Mouse (Mus musculus) neural tube, embryonic 12.5 days (tissue): ENCODE results near the gene 4933406M09Rik. TPM values are rescaled to one million over a fixed set of nuclear protein-coding genes. Genes with fewer than 3 reads are reported as not detected.
A peak's percentile ranks its signal among the peaks of the same experiment; 100 is the strongest.

ENCODE experiments used
- ATAC-seq: fragments of 200-750 bp; cut with Nextera tagmentation; 2 replicates; pipeline ENCODE4 v1.8.0; 2017; ENCODE audit warnings: low read depth, mild to moderate bottlenecking, moderate TSS enrichment, moderate library complexity; ENCODE audit not compliant: low FRiP score
- H3K27ac ChIP-seq: fragments of 300-500 bp; sonication (generic); 2 replicates; pipeline ENCODE4 v1.5.1; 2016
- H3K27me3 ChIP-seq: fragments of 300-500 bp; sonication (generic); replicated peaks from 2 replicates; pipeline ENCODE4 v1.6.1; 2016; ENCODE audit warnings: mild to moderate bottlenecking
- H3K36me3 ChIP-seq: fragments of 300-500 bp; sonication (generic); 2 replicates; pipeline ENCODE4 v1.6.1; 2016; ENCODE audit warnings: mild to moderate bottlenecking
- H3K4me1 ChIP-seq: fragments of 300-500 bp; sonication (generic); 2 replicates; pipeline ENCODE4 v1.6.1; 2016
- H3K4me2 ChIP-seq: fragments of 300-500 bp; sonication (generic); replicated peaks from 2 replicates; pipeline ENCODE4 v1.6.1; 2016; ENCODE audit warnings: mild to moderate bottlenecking
- H3K4me3 ChIP-seq: fragments of 300-500 bp; sonication (generic); 2 replicates; pipeline ENCODE4 v1.5.1; 2016
- H3K9ac ChIP-seq: fragments of 300-500 bp; sonication (generic); 2 replicates; pipeline ENCODE4 v1.6.1; 2016; ENCODE audit warnings: mild to moderate bottlenecking
- H3K9me3 ChIP-seq: fragments of 300-500 bp; sonication (generic); 2 replicates; pipeline ENCODE4 v1.6.1; 2016; ENCODE audit warnings: mild to moderate bottlenecking
- WGBS: fragments of 180-500 bp; shearing (Covaris S2); methylation state at CpG from one replicate; pipeline ENCODE4 v1.1.7; 2016; 5-methylcytosine and 5-hydroxymethylcytosine counted together
- polyA plus RNA-seq: library from polyadenylated mRNA; unstranded; fragments of >200 nt; fragmentation: Nextera tagmentation; extraction: Ambion mirVana; gene quantifications from 2 replicates; pipeline ENCODE4 v1.2.1, GENCODE M21; 2016

The 4933406M09Rik gene
- polyA plus RNA-seq = not detected in 2 replicates

DNA sequence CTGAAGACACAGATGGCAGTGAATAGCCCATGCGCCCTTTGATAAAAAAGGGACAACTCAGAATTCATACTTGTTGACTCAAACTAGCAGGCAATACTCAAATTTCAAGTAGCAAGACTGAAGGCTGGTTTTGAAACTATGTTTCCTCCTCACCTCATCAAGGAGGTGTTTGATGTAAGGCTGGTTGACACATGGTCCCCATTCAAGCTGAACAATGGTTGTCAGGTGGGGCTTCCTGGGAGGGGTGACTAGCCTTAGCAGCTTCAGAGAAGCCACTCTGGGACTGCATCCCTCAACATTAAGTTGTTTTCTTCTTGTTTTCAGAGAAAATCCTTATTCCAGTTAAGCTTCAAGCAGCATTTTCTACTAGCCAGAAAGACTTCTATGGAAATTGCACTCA lies at the start of gene 4933406M09Rik:
Gene 4933406M09Rik (plus strand): TSS at position 275 of the 400 bp plus-strand sequence.
- Histone ChIP-seq H3K9me3 (no peaks in the 10 kb centered on the region), H3K4me1 (no peaks in the 10 kb centered on the region), H3K4me2 (no peak within 1 kb of the TSS), H3K4me3 (no peak within 1 kb of the TSS), H3K36me3 (no peaks in the 10 kb centered on the region), H3K27me3 (no peaks in the 10 kb centered on the region), H3K27ac (no peak within 1 kb of the TSS), H3K9ac (no peak within 1 kb of the TSS)
- no peak for ATAC-seq
- WGBS = 98% methylated on average over 1 of the region's 1 CpGs

- Histone ChIP-seq H3K4me3 (no peak overlapping the region), H3K9me3 (no peaks in the 10 kb centered on the region), H3K4me2 (no peak overlapping the region), H3K27me3 (no peaks in the 10 kb centered on the region), H3K9ac (no peak overlapping the region), H3K36me3 (no peaks in the 10 kb centered on the region), H3K27ac (no peak overlapping the region), H3K4me1 (peaks cover 4% of the 10 kb centered on the region; the same call in 1 of the 2 replicates)
- ATAC-seq = no peak
- 89% methylated on average over 11 of the region's 11 CpGs for WGBS
Observed at GRCm38 (mm10) chr1:134336958-134337710, 48.6 kb upstream of the 4933406M09Rik start.

- WGBS = 94% methylated on average over 7 of the region's 7 CpGs
Observed at GRCm38 (mm10) chr1:134339162-134339561, 46.6 kb upstream of the 4933406M09Rik start.

DNA sequence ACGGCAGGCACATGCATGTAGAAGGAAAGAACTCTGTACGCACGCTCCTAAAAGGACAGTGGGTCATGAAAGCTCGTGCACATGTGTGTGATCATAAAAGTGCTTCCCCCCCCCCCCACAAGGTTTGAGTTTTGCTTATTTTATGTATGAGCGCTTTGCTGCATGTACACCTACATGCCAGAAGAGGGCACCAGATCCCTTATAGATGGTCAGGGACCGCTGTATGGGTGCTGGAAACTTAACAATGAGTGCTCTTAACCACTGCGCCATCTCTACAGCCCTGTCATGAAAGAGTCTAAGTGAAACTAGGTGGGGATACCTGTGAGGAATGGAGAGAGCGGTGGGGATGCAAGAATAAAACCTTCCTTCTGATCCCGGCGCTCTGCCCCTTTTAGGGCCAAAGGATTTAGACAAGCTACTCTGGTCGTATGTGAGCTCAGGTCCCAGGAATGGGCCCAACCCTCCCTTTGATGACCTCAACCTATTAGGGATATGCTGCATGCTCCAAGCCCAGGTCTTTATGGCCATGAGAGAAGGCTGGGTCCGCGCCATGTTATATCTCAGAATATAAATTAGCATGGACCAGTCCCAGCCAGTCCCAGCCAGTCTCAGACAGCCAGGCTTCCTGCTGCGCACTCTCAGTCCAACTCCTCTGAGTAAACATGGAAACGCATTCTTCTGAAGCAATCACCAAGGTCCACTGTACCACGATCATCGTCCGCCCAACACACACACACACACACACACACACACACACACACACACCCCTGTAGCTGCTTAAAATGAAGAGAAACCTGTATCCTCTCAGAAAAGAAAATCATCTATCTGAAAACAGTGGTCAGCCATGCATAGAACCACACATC lies 45.8 kb upstream of the 4933406M09Rik start:
- H3K36me3 ChIP-seq = no peaks in the 10 kb centered on the region
- no peaks in the 10 kb centered on the region for H3K9me3 ChIP-seq
- no peaks in the 10 kb centered on the region for H3K27me3 ChIP-seq
- H3K4me1 ChIP-seq = peaks cover 14% of the 10 kb centered on the region
- H3K9ac ChIP-seq = no peak overlapping the region
- no peak for ATAC-seq
- WGBS = 92% methylated on average over 18 of the region's 18 CpGs
- H3K4me2 ChIP-seq = no peak overlapping the region
- no peak overlapping the region for H3K27ac ChIP-seq
- no peak overlapping the region for H3K4me3 ChIP-seq

More at GRCm38 (mm10) chr1:134339162-134339561, 46.6 kb upstream of the 4933406M09Rik start:
- Histone ChIP-seq H3K4me1 (peaks cover 8% of the 10 kb centered on the region), H3K4me2 (no peak overlapping the region), H3K27me3 (no peaks in the 10 kb centered on the region), H3K4me3 (no peak overlapping the region), H3K9me3 (no peaks in the 10 kb centered on the region), H3K9ac (no peak overlapping the region), H3K36me3 (no peaks in the 10 kb centered on the region), H3K27ac (no peak overlapping the region)
- no peak for ATAC-seq

- H3K4me1 ChIP-seq = peaks cover 14% of the 10 kb centered on the region
- no peak overlapping the region for H3K9ac ChIP-seq
- H3K27me3 ChIP-seq = no peaks in the 10 kb centered on the region
- WGBS = 80% methylated on average over 5 of the region's 5 CpGs
- H3K4me3 ChIP-seq = no peak overlapping the region
- no peak overlapping the region for H3K27ac ChIP-seq
- no peaks in the 10 kb centered on the region for H3K9me3 ChIP-seq
- H3K36me3 ChIP-seq = peaks cover 11% of the 10 kb centered on the region
- no peak for ATAC-seq
- H3K4me2 ChIP-seq = no peak overlapping the region
Observed at GRCm38 (mm10) chr1:134341641-134342277, 44.0 kb upstream of the 4933406M09Rik start.

DNA sequence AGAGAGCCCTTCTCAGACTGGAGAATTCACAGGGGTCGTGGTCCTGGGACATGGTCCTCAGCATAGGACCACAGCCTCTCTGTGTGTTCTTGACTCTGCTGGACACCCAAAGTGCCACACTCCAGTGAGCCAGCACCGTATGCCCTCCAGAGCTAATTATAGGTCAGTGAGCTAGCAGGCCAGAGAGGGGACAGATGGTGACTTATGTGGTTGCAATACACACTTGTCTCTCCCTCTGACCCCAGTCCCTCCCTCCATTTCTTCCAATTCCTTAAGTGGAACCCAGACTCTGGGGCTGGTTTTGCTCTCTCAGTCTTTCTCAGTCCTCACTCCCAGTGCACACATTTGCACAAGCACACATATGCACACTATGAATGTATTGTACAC lies 43.5 kb upstream of the 4933406M09Rik start:
- H3K4me1 ChIP-seq = peaks cover 14% of the 10 kb centered on the region
- H3K4me3 ChIP-seq = no peak overlapping the region
- no peak for ATAC-seq
- WGBS = 68% methylated on average over 2 of the region's 2 CpGs
- H3K27me3 ChIP-seq = no peaks in the 10 kb centered on the region
- no peak overlapping the region for H3K9ac ChIP-seq
- no peak overlapping the region for H3K27ac ChIP-seq
- no peak overlapping the region for H3K4me2 ChIP-seq
- H3K9me3 ChIP-seq = no peaks in the 10 kb centered on the region
- peaks cover 12% of the 10 kb centered on the region for H3K36me3 ChIP-seq

- ATAC-seq = no peak
- WGBS = 85% methylated on average over 8 of the region's 8 CpGs
- Histone ChIP-seq H3K36me3 (peaks cover 17% of the 10 kb centered on the region), H3K27me3 (no peaks in the 10 kb centered on the region), H3K4me3 (no peak overlapping the region), H3K9ac (no peak overlapping the region), H3K9me3 (no peaks in the 10 kb centered on the region), H3K4me1 (peaks cover 14% of the 10 kb centered on the region), H3K4me2 (no peak overlapping the region), H3K27ac (no peak overlapping the region)
Observed at GRCm38 (mm10) chr1:134342781-134343310, 42.9 kb upstream of the 4933406M09Rik start.

GRCm38 (mm10) chr1:134343567-134343966 lies 42.2 kb upstream of the 4933406M09Rik start:
- Histone ChIP-seq H3K4me2 (peak overlapping the region; percentile 83), H3K9me3 (no peaks in the 10 kb centered on the region), H3K9ac (peak overlapping the region; percentile 55; the same call in 1 of the 2 replicates), H3K27ac (no peak overlapping the region), H3K4me1 (peaks cover 14% of the 10 kb centered on the region), H3K27me3 (no peaks in the 10 kb centered on the region), H3K4me3 (peak overlapping the region; percentile 45), H3K36me3 (peaks cover 20% of the 10 kb centered on the region)
- no peak for ATAC-seq
- 5% methylated on average over 2 of the region's 2 CpGs for whole genome bisulfite sequencing

DNA sequence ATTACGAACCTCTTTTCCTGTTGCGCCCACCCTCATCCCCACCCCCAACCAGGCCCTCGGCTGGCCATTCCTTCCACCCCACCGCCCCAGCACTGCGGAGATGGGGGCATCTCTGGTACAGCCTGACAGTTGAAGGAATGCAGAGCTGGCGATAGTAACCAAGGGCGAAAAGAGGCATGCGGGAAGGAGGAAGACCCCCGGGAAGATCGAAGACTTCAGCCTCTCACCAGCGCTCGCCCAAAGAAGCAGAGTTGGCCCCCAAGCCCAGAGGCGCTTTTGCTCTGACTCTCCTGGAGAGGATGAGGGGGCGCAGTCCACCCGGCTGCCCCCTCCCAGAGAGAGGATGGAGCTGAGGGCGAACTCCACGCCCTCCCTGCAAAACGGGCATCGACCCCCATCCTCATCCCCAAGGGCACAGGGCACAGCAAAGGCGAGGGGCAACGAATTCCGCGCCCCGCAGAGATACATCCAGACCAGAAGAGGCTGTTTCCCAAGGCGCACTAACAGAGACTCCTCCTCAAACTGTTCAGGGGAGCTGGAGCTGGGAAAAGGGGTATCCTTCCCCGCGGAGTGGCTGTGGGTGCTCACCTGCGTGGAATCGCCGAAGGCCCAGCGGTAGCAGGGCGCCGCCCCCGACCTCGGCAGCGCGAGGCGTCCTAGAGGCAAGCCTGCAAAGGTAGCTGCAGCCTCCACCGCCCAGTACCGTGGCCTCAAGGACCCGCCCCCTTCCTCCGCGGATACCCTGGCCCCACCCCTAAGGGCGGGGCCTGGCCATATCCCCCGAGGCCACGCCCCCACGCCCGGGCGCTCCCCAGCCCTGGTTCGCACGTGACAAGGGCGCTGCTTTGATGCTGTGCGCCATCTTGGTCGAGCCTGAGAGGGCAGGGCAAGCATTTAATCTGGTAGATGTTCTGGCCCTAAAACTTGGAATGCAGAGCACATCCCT lies 41.5 kb upstream of the 4933406M09Rik start:
- H3K4me2 ChIP-seq = peak overlapping the region; percentile 83
- H3K9ac ChIP-seq = peak overlapping the region; percentile 55
- no peaks in the 10 kb centered on the region for H3K27me3 ChIP-seq
- peak; percentile 92 for ATAC-seq
- H3K27ac ChIP-seq = no peak overlapping the region
- H3K4me3 ChIP-seq = peak overlapping the region; percentile 45
- WGBS = 1% methylated on average over 52 of the region's 54 CpGs
- H3K9me3 ChIP-seq = no peaks in the 10 kb centered on the region
- H3K4me1 ChIP-seq = peaks cover 14% of the 10 kb centered on the region
- peaks cover 20% of the 10 kb centered on the region for H3K36me3 ChIP-seq

DNA sequence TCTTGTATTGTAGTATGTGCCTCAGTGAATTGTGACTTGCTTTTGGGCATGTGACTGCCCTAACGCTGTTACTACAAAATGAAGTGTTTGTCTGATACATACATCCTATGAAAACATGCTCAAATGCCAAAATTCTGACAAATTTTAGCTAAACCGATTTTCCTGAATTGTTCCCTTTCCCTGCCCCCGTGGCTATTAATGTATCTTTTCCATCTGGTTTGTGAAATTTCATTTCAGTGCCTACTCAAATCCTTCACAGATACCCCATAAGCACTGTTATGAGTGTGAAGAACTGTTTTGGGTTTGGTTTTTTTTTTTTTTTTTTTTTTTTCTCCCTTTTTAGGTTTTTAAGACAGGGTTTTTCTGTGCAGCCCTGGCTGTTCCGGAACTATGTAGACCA lies 40.7 kb upstream of the 4933406M09Rik start:
- 74% methylated on average over 4 of the region's 4 CpGs for WGBS
- Histone ChIP-seq H3K9ac (no peak overlapping the region), H3K27ac (no peak overlapping the region), H3K9me3 (no peaks in the 10 kb centered on the region), H3K4me1 (peaks cover 14% of the 10 kb centered on the region), H3K4me2 (peak overlapping the region; percentile 83), H3K27me3 (no peaks in the 10 kb centered on the region), H3K4me3 (no peak overlapping the region; the same call in 1 of the 2 replicates), H3K36me3 (peaks cover 28% of the 10 kb centered on the region)
- ATAC-seq = no peak

DNA sequence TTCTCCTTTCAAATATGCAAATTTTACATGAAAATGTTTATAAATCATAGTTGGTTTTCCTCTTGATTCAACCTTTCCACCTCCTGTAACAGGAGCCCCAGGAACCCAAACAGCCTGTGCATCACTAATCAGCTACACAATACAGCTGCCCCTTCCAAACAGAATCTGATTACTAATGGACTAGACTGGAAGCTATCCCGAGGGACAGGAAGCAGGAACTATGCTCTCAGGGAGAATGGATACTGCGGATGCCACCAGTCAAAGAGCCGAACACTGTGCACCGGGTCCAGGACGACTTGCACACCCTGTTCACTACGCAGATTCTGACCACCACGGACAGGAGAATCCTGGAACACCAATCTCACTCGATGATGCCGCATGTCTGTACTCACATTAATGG lies 37.9 kb upstream of the 4933406M09Rik start:
- no peak overlapping the region for H3K4me2 ChIP-seq
- H3K27me3 ChIP-seq = no peaks in the 10 kb centered on the region
- H3K4me1 ChIP-seq = peaks cover 10% of the 10 kb centered on the region
- H3K9ac ChIP-seq = no peak overlapping the region
- 83% methylated on average over 9 of the region's 9 CpGs for WGBS
- H3K9me3 ChIP-seq = no peaks in the 10 kb centered on the region
- ATAC-seq = no peak
- peaks cover 55% of the 10 kb centered on the region for H3K36me3 ChIP-seq
- no peak overlapping the region for H3K4me3 ChIP-seq
- no peak overlapping the region for H3K27ac ChIP-seq
